8 mouse cellular contexts compared by ENCODE assay signal in the genomic region with DNA sequence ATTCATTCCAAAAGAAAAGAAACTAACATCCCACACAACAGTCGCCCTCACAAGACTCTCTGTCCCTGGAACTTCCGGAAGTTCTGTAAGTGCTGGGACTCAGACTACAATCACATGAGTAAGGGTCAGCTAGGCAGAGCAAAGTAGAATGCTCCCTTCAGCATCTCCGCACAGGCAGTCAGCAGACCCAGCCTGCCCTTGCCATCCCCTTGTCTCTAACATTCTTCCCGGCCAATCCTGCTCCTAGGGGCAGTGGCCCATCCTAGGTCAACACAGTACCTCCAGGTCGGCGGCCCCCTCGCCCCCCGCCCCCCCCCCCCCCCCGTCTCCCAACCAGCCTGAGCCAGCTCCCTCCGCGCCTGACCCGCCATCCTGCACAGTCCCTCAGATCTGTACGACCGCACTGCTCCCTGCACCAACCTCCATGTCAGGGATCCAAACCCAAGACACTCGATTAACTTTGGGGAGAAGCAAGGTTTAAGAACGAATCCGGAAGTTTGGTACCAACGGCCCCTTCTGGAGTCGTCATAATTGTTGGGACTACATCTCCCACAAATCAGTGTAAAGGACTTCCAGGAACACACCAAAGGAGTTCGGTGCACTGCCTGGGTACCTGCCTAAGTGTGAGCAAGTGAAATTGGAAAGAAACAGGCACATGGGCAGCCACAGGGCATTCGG. TPM values are rescaled to one million over a fixed set of nuclear protein-coding genes. Genes with fewer than 3 reads are reported as not detected.
DNase-seq lines count a peak whose midpoint lies in the region.

Gene Zfp65 (minus strand): TSS at position 533 of the 678 bp plus-strand sequence.

- H3K9me3 ChIP-seq in megakaryocyte, embryonic 14.5 days = peaks cover 33% of the 10 kb centered on the region

- peaks cover 16% of the 10 kb centered on the region for H3K4me1 ChIP-seq in megakaryocyte, embryonic 14.5 days

- H3K27me3 ChIP-seq in megakaryocyte, embryonic 14.5 days (replicated peaks) = no peaks in the 10 kb centered on the region

- peak; percentile 66 to 90 for DNase-seq in adrenal gland, adult (ENCODE audit: inconsistent age in 2 of 2, low spot score in 1 of 2)
- DNase-seq in embryo, embryonic 10 days (ENCODE audit: low spot score) = peak; percentile 67
- DNase-seq in gastrocnemius, postnatal 14 days = peak; percentile 18
- DNase-seq in induced T-regulatory cell, adult 2 months (ENCODE audit: low read depth) = peak; percentile 77
- peak; percentile 45 to 65 for DNase-seq in left cerebral cortex, postnatal 10 days (ENCODE audit: extremely low spot score in 1 of 2, low spot score in 2 of 2)
- DNase-seq in right cerebral cortex, postnatal 10 days (ENCODE audit: low spot score in 2 of 2) = peak; percentile 69 to 83
- DNase-seq in c-Kit-positive CD71-positive TER-119-positive erythroid progenitor cells, embryonic 14.5 days (ENCODE audit: low spot score) = no peak

- intact Hi-C loops in gastrocnemius, postnatal 14 days (cut with DNase I; ENCODE audit: low total_unique reads) = no loop called here
- intact Hi-C loops in left cerebral cortex, postnatal 10 days (cut with DNase I) = loop anchor here (10.0 kb wide), 1 partner anchor 116 kb away; no protein-coding TSS in a partner anchor

- H3K36me3 ChIP-seq in megakaryocyte, embryonic 14.5 days (replicated peaks; ENCODE audit: low read length) = no peaks in the 10 kb centered on the region

- H3K4me3 ChIP-seq in megakaryocyte, embryonic 14.5 days (replicated peaks) = peak within 1 kb of the TSS; percentile 90

RNA-seq across cellular contexts. Expression of gene Zfp65, which starts in this region (rescaled TPM):
- 1 to 10 TPM; 3.8 to 4.8 TPM for total RNA-seq in gastrocnemius, postnatal 14 days (2021)
- total RNA-seq in left cerebral cortex, postnatal 10 days (2021) = 10 to 100 TPM; 12.7 to 16.3 TPM
- not detected in 2 replicates for polyA plus RNA-seq in megakaryocyte, embryonic 14.5 days (2012; ENCODE audit: insufficient read depth, low replicate concordance)
